Mouse (Mus musculus): ENCODE data around the gene Nr0b2. TPM values are rescaled to one million over a fixed set of nuclear protein-coding genes. Genes with fewer than 3 reads are reported as not detected.

Gene Nr0b2
- polyA plus RNA-seq, 1 experiment from 2014 or later = not detected

DNA sequence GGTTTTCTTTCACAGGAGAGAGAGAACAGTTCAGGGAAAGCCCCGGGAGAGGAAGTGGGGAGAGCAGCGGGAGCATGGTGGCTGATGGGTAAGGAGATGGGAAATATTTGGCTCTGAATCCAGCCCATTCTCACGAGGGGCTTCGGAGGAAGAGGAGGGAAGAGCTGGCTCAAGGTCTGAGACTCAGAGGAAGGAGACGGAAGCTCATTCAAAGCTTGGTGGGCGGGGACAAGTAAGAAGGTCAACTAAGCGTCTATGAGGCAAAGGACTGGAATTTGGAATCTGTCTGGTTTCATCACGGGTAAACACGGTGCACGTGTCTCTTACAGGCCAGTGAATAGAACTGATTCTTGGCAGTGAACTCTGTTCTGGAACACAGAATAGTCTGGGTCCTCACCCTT is 16.9 kb downstream of the Nr0b2 start:
- no peaks in the 10 kb centered on the region for H3K36me3 ChIP-seq (ENCODE audit: control insufficient read depth, insufficient read depth, low read length)
- 62% methylated on average over 10 of the region's 10 CpGs for WGBS
- no peaks in the 10 kb centered on the region for H3K4me1 ChIP-seq (replicated peaks; ENCODE audit: control insufficient read depth, insufficient read depth, low read length)
- no peaks in the 10 kb centered on the region for H3K27me3 ChIP-seq (ENCODE audit: control insufficient read depth, insufficient read depth, low read length)
- H3K4me2 ChIP-seq (replicated peaks; ENCODE audit: low read depth, low read length) = no peak overlapping the region
- no peaks in the 10 kb centered on the region for H3K9me3 ChIP-seq (ENCODE audit: control insufficient read depth, low read length)
- no peak overlapping the region for H3K9ac ChIP-seq (ENCODE audit: low read depth, low read length)
- H3K27ac ChIP-seq (ENCODE audit: low read depth, low read length) = no peak overlapping the region
- DNase-seq (ENCODE audit: low spot score) (no peak), ATAC-seq (ENCODE audit: low FRiP score) (no peak)
- no peak overlapping the region for H3K4me3 ChIP-seq (ENCODE audit: low read depth, low read length)

DNA sequence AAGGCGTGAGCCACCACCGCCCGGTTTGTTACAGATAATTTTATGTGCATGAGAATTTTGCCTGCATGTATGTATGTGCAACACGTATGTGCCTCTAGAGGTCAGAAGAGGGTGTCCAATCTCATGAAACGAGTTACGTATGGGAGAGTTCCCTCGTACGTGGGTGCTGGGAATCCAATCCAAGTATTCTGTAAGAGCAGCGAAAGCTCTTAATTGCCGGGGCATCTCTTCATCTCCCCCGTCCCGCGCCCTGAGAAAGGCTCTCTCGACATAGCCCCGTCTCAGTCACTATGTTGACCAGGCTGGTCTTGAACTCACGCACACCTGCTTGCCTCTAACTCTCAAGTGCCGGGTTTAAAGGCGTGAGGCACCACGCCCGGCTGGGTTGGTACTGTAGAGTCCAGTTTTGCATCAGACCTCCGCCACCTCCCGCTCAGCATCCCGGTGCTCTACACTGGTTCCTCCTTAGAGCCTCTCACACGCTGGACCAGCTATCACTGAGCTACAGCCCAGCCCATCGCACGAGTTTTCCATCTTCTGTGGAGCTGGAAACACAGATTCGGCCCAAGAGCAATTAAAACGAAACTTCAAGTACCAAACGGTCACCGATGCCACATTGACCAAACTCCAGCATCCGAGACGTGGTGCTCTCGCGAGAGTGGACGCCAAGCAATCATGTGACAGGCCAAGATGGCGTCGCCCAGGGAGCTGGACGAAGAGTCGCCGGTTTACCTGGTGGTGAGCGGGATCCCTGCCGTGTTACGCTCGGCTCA is 21.1 kb downstream of the Nr0b2 start, which contains the start of gene Gpatch3:
Gpatch3 (plus strand) TSS at position 676 of the 773 bp plus-strand sequence.
- no peaks in the 10 kb centered on the region for H3K36me3 ChIP-seq (ENCODE audit: control insufficient read depth, insufficient read depth, low read length)
- H3K9ac ChIP-seq (ENCODE audit: low read depth, low read length) = peak within 1 kb of the TSS; percentile 76
- H3K27me3 ChIP-seq (ENCODE audit: control insufficient read depth, insufficient read depth, low read length) = no peaks in the 10 kb centered on the region
- ATAC-seq (ENCODE audit: low FRiP score) (peak; percentile 81), DNase-seq (ENCODE audit: low spot score) (peak; percentile 92)
- H3K4me2 ChIP-seq (replicated peaks; ENCODE audit: low read depth, low read length) = peak within 1 kb of the TSS; percentile 71
- peak within 1 kb of the TSS; percentile 99 for H3K4me3 ChIP-seq (ENCODE audit: low read depth, low read length)
- 8% methylated on average over 44 of the region's 44 CpGs for WGBS
- peak within 1 kb of the TSS; percentile 56 for H3K27ac ChIP-seq (ENCODE audit: low read depth, low read length)
- no peaks in the 10 kb centered on the region for H3K9me3 ChIP-seq (ENCODE audit: control insufficient read depth, low read length)
- 0 out of 2 replicates have a peak, but pooled peaks cover 3% of the 10 kb centered on the region for H3K4me1 ChIP-seq (replicated peaks; ENCODE audit: control insufficient read depth, insufficient read depth, low read length)

DNA sequence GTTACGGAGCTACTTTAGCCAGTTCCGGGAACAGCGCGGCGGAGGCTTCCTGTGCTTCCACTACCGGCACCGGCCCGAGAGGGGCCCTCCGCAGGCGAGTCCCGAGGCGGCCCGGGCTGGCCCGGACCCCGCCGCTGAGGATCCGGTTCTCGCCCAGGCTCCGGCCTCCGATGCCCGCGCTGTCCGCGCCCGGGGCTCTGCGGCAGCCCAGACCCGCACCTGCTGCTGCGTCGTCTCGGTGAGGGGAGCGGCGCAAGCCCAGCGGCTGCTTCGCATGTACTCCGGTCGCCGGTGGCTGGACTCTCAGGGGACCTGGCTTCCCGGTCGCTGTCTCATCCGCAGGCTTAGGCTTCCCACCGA is 21.6 kb downstream of the Nr0b2 start:
- Histone ChIP-seq H3K27ac (ENCODE audit: low read depth, low read length) (peak overlapping the region; percentile 56; the same call in 1 of the 2 replicates), H3K36me3 (ENCODE audit: control insufficient read depth, insufficient read depth, low read length) (no peaks in the 10 kb centered on the region), H3K27me3 (ENCODE audit: control insufficient read depth, insufficient read depth, low read length) (no peaks in the 10 kb centered on the region), H3K9me3 (ENCODE audit: control insufficient read depth, low read length) (no peaks in the 10 kb centered on the region), H3K4me2 (replicated peaks; ENCODE audit: low read depth, low read length) (peak overlapping the region; percentile 71), H3K4me1 (replicated peaks; ENCODE audit: control insufficient read depth, insufficient read depth, low read length) (0 out of 2 replicates have a peak, but pooled peaks cover 3% of the 10 kb centered on the region), H3K9ac (ENCODE audit: low read depth, low read length) (peak overlapping the region; percentile 76), H3K4me3 (ENCODE audit: low read depth, low read length) (peak overlapping the region; percentile 99)
- WGBS = under 1% methylated on average over 21 of the region's 41 CpGs
- no peak for DNase-seq (ENCODE audit: low spot score)
- ATAC-seq (ENCODE audit: low FRiP score) = peak; percentile 57; the same call in 1 of the 2 replicates

DNA sequence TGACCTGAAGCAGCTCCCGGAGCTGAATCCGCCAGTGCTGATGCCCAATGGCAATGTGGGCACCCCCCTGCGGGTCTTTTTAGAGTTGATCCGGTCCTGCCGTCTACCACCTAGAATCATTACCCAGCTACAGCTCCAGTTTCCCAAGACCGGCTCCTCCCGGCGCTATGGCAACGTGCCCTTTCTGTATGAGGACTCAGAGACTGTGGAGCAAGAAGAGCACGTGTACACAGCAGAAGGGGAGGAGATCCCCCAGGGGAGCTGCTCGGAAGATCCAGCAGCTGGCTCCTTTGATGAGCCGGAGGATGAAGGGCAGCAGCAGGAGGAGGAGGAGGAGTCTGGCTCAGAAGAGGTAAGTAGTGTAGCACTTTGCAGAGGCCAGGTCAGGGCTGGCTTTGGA is 24.8 kb downstream of the Nr0b2 start:
- Histone ChIP-seq H3K9ac (ENCODE audit: low read depth, low read length) (no peak overlapping the region), H3K4me1 (replicated peaks; ENCODE audit: control insufficient read depth, insufficient read depth, low read length) (0 out of 2 replicates have a peak, but pooled peaks cover 3% of the 10 kb centered on the region), H3K27ac (ENCODE audit: low read depth, low read length) (no peak overlapping the region), H3K9me3 (ENCODE audit: control insufficient read depth, low read length) (no peaks in the 10 kb centered on the region), H3K4me2 (replicated peaks; ENCODE audit: low read depth, low read length) (no peak overlapping the region), H3K36me3 (ENCODE audit: control insufficient read depth, insufficient read depth, low read length) (no peaks in the 10 kb centered on the region), H3K4me3 (ENCODE audit: low read depth, low read length) (no peak overlapping the region), H3K27me3 (ENCODE audit: control insufficient read depth, insufficient read depth, low read length) (no peaks in the 10 kb centered on the region)
- DNase-seq (ENCODE audit: low spot score) (no peak), ATAC-seq (ENCODE audit: low FRiP score) (no peak)
- 76% methylated on average over 12 of the region's 12 CpGs for WGBS

DNA sequence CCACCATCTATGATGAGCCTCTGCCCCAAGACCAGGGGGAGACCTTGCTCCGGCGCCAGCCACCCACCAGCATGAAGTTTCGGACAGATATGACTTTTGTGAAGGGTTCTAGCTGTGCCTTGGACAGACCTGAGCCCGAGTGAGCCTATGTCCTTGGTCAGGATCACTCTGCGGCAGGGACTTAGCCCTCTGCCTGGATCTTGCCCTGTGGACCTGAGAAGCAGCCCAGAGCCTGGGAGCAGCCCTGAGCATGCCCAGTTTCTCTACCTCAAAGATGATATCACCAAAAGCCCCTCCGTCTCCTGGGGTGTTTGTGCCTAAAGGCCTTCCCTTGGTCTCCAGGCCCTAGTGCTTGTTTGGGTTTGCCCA is 30.5 kb downstream of the Nr0b2 start:
- no peaks in the 10 kb centered on the region for H3K27me3 ChIP-seq (ENCODE audit: control insufficient read depth, insufficient read depth, low read length)
- peak overlapping the region; percentile 65; the same call in 1 of the 2 replicates for H3K27ac ChIP-seq (ENCODE audit: low read depth, low read length)
- peak overlapping the region; percentile 93 for H3K9ac ChIP-seq (ENCODE audit: low read depth, low read length)
- DNase-seq (ENCODE audit: low spot score) = no peak
- peak overlapping the region; percentile 92 for H3K4me3 ChIP-seq (ENCODE audit: low read depth, low read length)
- ATAC-seq (ENCODE audit: low FRiP score) = no peak
- H3K4me2 ChIP-seq (replicated peaks; ENCODE audit: low read depth, low read length) = peak overlapping the region; percentile 98
- no peaks in the 10 kb centered on the region for H3K9me3 ChIP-seq (ENCODE audit: control insufficient read depth, low read length)
- peaks cover 8% of the 10 kb centered on the region for H3K4me1 ChIP-seq (replicated peaks; ENCODE audit: control insufficient read depth, insufficient read depth, low read length)
- H3K36me3 ChIP-seq (ENCODE audit: control insufficient read depth, insufficient read depth, low read length) = 0 out of 2 replicates have a peak, but pooled peaks cover 5% of the 10 kb centered on the region
- WGBS = 54% methylated on average over 6 of the region's 6 CpGs

DNA sequence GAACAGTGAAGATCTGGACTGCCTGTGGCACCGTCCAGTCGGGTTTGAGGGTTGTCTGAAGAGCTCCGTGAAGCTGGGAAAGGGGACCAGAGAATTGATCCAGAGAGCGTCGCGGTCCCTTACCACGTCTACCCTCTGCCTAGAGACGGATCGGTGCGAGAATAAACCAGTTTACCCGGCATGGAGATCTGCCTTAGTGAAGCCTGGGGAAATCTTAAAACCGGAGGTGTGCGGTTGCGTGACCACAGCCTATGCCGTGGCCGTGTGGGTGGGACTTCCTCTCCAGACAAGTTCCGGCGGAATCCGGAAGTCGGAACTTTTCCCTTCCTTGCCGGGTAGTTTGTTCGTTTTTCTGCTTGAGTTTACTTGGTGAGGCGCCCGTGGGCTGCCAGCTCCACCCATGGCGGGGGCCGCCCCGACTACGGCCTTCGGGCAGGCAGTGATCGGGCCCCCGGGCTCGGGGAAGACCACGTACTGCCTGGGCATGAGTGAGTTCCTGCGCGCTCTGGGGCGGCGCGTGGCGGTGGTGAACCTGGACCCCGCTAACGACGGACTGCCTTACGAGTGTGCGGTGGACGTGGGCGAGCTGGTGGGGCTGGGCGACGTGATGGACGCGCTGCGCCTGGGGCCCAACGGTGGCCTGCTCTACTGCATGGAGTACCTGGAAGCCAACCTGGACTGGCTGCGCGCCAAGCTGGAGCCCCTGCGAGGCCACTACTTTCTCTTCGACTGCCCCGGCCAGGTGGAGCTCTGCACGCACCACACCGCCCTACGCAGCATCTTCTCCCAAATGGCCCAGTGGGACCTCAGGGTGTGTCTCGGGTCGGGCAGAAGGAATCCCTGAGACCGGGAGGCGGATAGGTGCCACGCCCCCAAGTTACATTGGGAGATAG is 31.1 kb downstream of the Nr0b2 start, which contains the start of gene Gpn2:
Gpn2 (plus strand) TSS at position 304 of the 893 bp plus-strand sequence.
- peak; percentile 80 for ATAC-seq (ENCODE audit: low FRiP score)
- Histone ChIP-seq H3K27me3 (ENCODE audit: control insufficient read depth, insufficient read depth, low read length) (no peaks in the 10 kb centered on the region), H3K4me2 (replicated peaks; ENCODE audit: low read depth, low read length) (peak within 1 kb of the TSS; percentile 98), H3K27ac (ENCODE audit: low read depth, low read length) (peak within 1 kb of the TSS; percentile 65), H3K4me1 (replicated peaks; ENCODE audit: control insufficient read depth, insufficient read depth, low read length) (peaks cover 8% of the 10 kb centered on the region), H3K9ac (ENCODE audit: low read depth, low read length) (peak within 1 kb of the TSS; percentile 93), H3K4me3 (ENCODE audit: low read depth, low read length) (peak within 1 kb of the TSS; percentile 92), H3K9me3 (ENCODE audit: control insufficient read depth, low read length) (no peaks in the 10 kb centered on the region), H3K36me3 (ENCODE audit: control insufficient read depth, insufficient read depth, low read length) (0 out of 2 replicates have a peak, but pooled peaks cover 5% of the 10 kb centered on the region)
- peak; percentile 84 for DNase-seq (ENCODE audit: low spot score)
- WGBS = 2% methylated on average over 60 of the region's 65 CpGs

DNA sequence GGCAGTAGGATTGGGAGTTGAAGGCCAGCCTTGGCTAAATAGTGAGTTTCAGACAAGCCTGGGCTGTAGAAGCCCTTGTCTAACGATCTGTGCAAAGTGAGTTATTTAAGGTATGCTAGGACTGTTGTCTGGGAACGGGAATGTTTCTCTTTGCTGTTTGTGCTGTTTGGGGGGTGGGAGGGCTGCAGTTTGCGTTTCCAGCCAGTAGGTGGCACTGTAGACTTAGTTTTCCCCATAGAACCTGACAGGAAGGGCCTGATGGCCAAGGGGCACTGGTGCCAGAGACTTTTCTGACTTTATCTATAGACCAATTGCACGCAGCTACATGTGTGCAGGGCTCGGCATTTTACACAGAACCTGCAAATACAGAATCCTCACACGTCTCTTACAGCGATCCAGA is 39.4 kb downstream of the Nr0b2 start:
- Histone ChIP-seq H3K4me3 (ENCODE audit: low read depth, low read length) (no peak overlapping the region), H3K4me1 (replicated peaks; ENCODE audit: control insufficient read depth, insufficient read depth, low read length) (no peaks in the 10 kb centered on the region), H3K36me3 (ENCODE audit: control insufficient read depth, insufficient read depth, low read length) (0 out of 2 replicates have a peak, but pooled peaks cover 5% of the 10 kb centered on the region), H3K4me2 (replicated peaks; ENCODE audit: low read depth, low read length) (no peak overlapping the region), H3K9me3 (ENCODE audit: control insufficient read depth, low read length) (no peaks in the 10 kb centered on the region), H3K27me3 (ENCODE audit: control insufficient read depth, insufficient read depth, low read length) (no peaks in the 10 kb centered on the region), H3K9ac (ENCODE audit: low read depth, low read length) (no peak overlapping the region), H3K27ac (ENCODE audit: low read depth, low read length) (no peak overlapping the region)
- peak; percentile 90 for DNase-seq (ENCODE audit: low spot score)
- no peak for ATAC-seq (ENCODE audit: low FRiP score)
- 37% methylated on average over 7 of the region's 7 CpGs for WGBS

- no peak overlapping the region for H3K4me3 ChIP-seq (ENCODE audit: low read depth, low read length)
- no peak overlapping the region for H3K4me2 ChIP-seq (replicated peaks; ENCODE audit: low read depth, low read length)
- ATAC-seq (ENCODE audit: low FRiP score) (no peak), DNase-seq (ENCODE audit: low spot score) (no peak)
- 68% methylated on average over 7 of the region's 7 CpGs for WGBS
- no peak overlapping the region for H3K27ac ChIP-seq (ENCODE audit: low read depth, low read length)
- H3K27me3 ChIP-seq (ENCODE audit: control insufficient read depth, insufficient read depth, low read length) = peaks cover 24% of the 10 kb centered on the region
- H3K36me3 ChIP-seq (ENCODE audit: control insufficient read depth, insufficient read depth, low read length) = no peaks in the 10 kb centered on the region
- no peaks in the 10 kb centered on the region for H3K9me3 ChIP-seq (ENCODE audit: control insufficient read depth, low read length)
- H3K9ac ChIP-seq (ENCODE audit: low read depth, low read length) = no peak overlapping the region
- no peaks in the 10 kb centered on the region; the same call in 1 of the 2 replicates for H3K4me1 ChIP-seq (replicated peaks; ENCODE audit: control insufficient read depth, insufficient read depth, low read length)
Measured at GRCm38 (mm10) chr4:133595538-133595937, 42.4 kb downstream of the Nr0b2 start.
